Mouse (Mus musculus) embryo, embryonic 10.5 days (tissue): ENCODE results near the gene Ttyh3.
"Not testable (repeated sequence)": the region's sequence is repeated elsewhere in the genome, so short reads cannot be mapped to it uniquely, and the experiment has no call there.

ENCODE experiments used
- DNase-seq: peaks from one replicate; pipeline ENCODE4 v3.0.0-alpha.2; 2015; ENCODE audit warnings: low spot score

The Ttyh3 gene

DNA sequence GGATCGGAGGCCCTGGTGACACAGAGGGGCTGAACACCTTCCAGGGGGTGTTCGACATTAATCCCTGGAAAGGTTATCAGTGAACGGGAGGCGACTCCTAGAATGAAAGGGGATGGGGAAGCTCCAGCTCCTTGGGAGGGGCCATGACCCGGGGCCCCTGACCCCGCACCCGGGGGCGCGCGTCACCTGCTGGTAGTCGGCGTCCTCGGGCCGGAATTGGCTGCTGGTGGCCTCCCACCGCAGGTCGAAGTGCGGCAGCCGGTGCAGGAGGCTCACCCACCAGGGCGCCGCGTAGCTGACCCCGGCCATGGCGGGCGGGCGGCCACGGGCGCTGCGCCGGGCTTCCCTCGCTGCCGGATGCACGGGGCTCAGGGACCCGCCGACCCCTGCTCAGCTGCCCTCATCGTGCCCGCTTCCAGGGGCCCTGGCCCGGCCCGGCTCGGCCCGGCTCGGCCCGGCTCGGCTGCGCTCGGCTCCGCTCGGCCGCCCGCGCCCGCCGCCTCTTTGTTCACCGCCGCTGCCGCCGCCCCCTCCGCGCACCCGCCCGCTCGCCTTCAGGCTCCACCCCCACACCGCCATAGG is at the start of gene Ttyh3:
TSS of gene Ttyh3 (minus strand) at position 513 of the 582 bp plus-strand sequence.
- DNase-seq: no peak

GRCm38 (mm10) chr5:140695987-140696386 is 47.2 kb upstream of the Ttyh3 start:
- DNase-seq: no peak

DNA sequence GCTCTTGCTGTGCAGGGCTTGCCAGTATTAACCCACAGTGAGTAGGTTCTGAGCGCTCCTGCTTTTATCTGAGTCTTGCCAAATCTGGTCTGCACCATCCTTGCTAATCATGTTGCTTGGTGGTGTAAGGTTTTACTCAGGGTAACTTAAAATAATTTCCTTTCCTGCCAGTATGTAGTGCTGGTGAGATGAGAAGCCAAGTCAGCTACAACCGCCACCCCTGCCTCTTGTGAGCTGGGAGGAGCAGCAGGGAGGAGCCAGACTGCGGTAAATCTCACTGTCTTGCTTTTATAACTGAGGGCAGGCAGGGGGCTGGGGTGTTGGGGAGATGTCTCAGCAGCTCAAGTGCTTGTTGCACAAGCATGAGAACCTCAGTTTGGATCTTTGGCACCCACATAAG is 39.6 kb upstream of the Ttyh3 start:
- DNase-seq: no peak

GRCm38 (mm10) chr5:140684343-140685148 is 35.7 kb upstream of the Ttyh3 start:
- DNase-seq: peak; percentile 61

GRCm38 (mm10) chr5:140682113-140682512 is 33.3 kb upstream of the Ttyh3 start:
- no peak for DNase-seq

GRCm38 (mm10) chr5:140680950-140681349 is 32.1 kb upstream of the Ttyh3 start:
- DNase-seq: no peak

GRCm38 (mm10) chr5:140680051-140680450 is 31.2 kb upstream of the Ttyh3 start:
- DNase-seq: no peak

- no peak for DNase-seq
Observed at GRCm38 (mm10) chr5:140677137-140677536, 28.3 kb upstream of the Ttyh3 start.

- DNase-seq: no peak
Observed at GRCm38 (mm10) chr5:140675640-140676039, 26.8 kb upstream of the Ttyh3 start.

GRCm38 (mm10) chr5:140675079-140675478 is 26.2 kb upstream of the Ttyh3 start:
- no peak for DNase-seq

GRCm38 (mm10) chr5:140674036-140674435 is 25.2 kb upstream of the Ttyh3 start:
- DNase-seq: no peak

DNA sequence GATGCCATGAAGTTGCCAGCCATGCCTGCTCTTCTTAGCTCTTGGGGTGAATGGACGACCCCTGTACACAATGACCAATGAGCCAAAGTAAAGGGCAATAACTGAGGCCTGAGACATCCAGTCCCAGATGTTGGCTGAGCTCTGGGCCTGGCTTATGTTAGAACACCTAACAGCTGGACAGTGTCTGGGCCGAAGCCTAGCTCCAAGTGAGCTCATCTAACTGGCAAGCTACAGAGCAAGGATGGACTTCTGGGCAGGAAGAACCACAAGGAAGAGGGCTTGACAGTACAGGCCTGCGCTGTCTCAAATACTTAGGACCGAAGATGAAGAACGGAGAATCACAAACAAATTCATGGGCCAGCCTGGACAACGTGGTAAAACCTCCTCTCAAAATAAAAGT is 23.8 kb upstream of the Ttyh3 start:
- not testable (repeated sequence) for DNase-seq

- DNase-seq: no peak
Observed at GRCm38 (mm10) chr5:140672115-140672514, 23.3 kb upstream of the Ttyh3 start.

DNA sequence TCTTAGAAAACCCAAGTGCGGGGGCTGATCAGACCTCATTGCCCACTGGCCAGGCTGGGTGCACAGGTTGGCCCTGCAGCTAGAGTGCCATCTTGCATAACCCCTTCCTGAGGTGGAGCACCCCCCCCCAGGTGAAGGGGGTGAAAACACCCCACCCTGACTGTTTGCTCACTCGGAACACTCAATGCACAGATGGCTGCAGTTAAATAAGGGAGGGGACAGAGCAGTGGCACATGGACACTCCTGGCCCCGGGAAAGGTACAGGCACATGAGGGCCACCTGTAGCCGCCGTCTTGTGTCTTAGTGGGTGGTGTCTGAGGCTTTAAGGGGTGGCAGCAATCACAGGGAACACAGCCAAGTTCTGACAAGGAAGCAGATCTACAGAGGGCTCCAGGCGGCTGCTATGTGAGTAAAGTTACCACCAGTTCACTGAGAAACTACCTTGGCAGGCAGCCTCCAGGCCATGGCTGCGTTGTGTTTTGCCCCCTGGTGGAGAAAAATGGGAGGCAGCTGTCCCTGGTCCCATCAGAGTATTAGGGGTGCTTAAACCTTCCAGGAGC is 14.9 kb upstream of the Ttyh3 start:
- peak; percentile 70 for DNase-seq

DNA sequence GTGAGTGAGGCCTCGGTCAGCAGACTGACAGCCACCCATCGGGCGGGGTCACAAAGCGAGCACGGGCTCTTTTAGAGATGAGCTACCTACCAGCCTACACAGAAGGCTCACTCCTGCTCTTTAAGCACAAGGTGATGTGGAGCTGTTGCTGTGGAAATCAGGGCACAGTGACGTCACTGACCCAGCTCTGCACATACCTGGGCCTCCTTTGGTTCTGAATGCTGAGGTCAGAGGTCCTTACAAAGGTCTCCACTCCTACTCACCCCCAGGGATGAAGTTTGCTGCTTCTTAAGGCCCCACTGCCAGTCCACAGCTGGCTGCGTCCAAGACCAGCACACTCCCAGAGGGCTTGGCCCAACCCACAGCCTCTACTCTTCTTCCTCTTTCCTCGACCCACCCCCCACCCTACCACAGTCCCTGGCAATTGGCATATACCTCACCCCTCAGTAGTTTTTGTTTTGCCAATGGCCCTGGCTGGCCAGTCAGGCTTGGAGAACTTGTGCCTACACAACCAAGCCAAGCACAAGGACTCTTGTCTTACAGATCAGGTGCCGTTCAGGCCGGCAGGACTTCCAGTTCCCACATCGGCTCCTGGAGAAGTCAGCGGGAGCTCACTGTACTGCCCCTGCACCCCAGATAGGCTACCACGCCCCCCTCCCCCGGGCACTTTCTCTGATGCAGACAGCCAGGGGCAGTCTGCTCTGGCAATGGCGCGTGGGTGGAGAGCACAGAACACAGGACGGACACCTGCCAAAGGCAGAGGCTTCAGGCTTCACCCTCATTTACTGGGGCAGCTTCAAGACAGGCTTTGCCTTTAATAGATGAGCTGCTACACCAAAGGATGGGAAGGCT is 14.1 kb upstream of the Ttyh3 start:
- DNase-seq: no peak

DNA sequence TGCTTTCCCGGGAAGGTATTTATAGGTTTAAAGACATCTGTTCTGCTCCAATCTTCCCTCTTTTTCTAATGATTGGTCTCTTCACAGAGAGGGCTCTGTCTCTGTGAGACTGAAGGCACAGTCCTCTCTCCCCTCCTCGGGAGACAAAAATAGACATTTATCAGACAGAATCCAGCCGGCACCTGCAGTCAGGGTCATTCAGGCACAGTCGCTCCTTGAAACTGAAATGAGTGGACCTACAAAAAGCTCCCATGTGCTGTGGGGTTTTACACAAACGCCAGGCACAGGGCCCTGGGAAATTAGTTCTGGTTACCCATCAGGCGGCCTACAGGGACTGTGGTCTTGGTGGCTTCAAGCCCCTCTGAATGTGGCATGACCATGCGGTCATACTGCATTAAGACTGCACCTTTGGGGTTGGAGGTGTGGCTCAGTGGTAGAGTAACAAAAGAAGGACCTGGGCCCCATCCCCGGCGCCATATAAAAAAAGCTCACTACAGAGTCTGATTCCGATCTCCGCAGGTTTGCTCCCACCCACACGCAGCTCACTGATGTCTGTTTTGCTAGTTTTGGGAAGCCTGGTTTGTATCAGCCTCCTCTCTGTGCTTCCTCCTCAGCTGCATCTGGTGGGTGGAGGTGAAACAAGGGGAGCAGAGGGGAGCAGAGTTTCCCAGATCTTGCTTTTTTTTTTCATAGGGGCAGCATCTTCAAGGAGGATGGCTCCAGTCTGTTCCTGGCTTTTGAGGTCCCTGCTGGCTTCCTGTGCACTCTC is 13.2 kb upstream of the Ttyh3 start:
- DNase-seq: no peak

- DNase-seq: no peak
Observed at GRCm38 (mm10) chr5:140661427-140661826, 12.6 kb upstream of the Ttyh3 start.

DNA sequence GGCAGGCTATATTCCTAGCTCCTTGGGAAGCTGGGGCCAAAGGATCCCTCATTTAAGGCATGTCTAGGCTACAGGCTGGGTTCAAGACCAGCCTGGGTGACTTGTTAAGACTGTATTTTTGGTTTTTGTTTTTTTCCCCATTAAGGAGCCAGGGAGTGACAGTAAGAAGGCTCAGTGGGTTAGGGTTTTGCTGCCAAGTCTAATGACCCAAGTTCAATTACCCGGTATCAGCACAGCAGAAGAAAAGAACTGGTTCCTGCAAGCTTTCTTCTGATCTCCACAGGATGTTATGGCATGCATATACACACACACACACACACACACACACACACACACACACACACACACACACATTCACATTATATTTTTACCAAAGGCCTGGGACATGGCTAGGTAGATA is 11.6 kb upstream of the Ttyh3 start:
- no peak for DNase-seq

- no peak for DNase-seq
Observed at GRCm38 (mm10) chr5:140659607-140660272, 10.9 kb upstream of the Ttyh3 start.

- DNase-seq: no peak
Observed at GRCm38 (mm10) chr5:140654096-140654845, 5.4 kb upstream of the Ttyh3 start.
